In the genomic region with DNA sequence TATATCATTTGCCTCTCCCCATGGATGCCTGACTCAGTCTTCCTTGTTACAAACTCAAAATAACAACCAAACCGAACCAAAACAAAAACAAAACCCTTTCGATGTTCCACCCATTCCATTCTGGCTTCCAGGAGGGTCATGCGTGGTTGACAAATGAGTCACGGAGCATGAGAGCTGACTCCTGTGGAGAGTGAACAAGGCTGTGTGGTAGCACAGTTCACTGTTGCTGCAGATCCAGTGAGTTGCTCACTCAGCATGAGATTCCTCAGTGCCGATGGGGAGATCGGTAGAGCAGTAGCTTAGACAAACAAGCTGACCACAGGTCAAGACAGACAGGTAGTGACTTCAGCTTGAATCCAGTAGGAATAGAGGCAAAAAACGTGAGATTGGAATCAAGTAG, we compare ENCODE assay signal across 16 mouse cellular contexts. TPM values are rescaled to one million over a fixed set of nuclear protein-coding genes. Genes with fewer than 3 reads are reported as not detected.
DNase-seq lines count a peak whose midpoint lies in the region; ATAC-seq and TF ChIP-seq lines count a peak whose summit lies in the region.
"Had no signal": no experiment of that assay in that cellular context is flagged by ENCODE, and none has a peak within 500 bp of the region (broad histone marks: within the 10 kb centered on the region; RNA-seq: fewer than 3 reads in every experiment).

No protein-coding gene starts in this region.

- no peak overlapping the region for H3K9ac ChIP-seq in embryonic facial prominence, embryonic 12.5 days
- H3K9ac ChIP-seq: limb, embryonic 13.5 days; lung, embryonic 15.5 days; midbrain, embryonic 13.5 days had no signal

- in situ Hi-C loops in Patski (cut with MboI; ENCODE audit: low pct_unique_long_range_greater_than_20kb) = loop anchor here (25.0 kb wide), 1 partner anchor 413 kb away; the partner anchor contains the start of gene Fbxl3

- no peak for TF ChIP-seq CTCF in Patski (IDR thresholded peaks at IDR 0.05)
- TF ChIP-seq CTCF in embryonic fibroblast, embryonic 13.5 days (IDR thresholded peaks at IDR 0.05; ENCODE audit: borderline replicate concordance, insufficient read depth, low read length) = no peak

- H3K4me2 ChIP-seq in embryonic facial prominence, embryonic 12.5 days (replicated peaks) = no peak overlapping the region
- H3K4me2 ChIP-seq: limb, embryonic 13.5 days; lung, embryonic 15.5 days; midbrain, embryonic 13.5 days had no signal

- WGBS in embryonic facial prominence, embryonic 12.5 days = 33% methylated on average over 7 of the region's 7 CpGs
- 35% methylated on average over 7 of the region's 7 CpGs for WGBS in embryonic facial prominence, embryonic 10.5 days

- ATAC-seq in embryonic facial prominence, embryonic 12.5 days (ENCODE audit: insufficient number of reproducible peaks, insufficient read depth, low FRiP score, low TSS enrichment) = 0 out of 2 replicates have a peak, but pooled peaks have one; percentile 36
- ATAC-seq in Patski = peak; percentile 96

- no peak overlapping the region for H3K27ac ChIP-seq in embryonic facial prominence, embryonic 12.5 days
- H3K27ac ChIP-seq in embryonic facial prominence, embryonic 10.5 days (replicated peaks) = no peak overlapping the region; the same call in 1 of the 2 replicates
- peak overlapping the region; percentile 8; the same call in 1 of the 2 replicates for H3K27ac ChIP-seq in embryonic fibroblast, embryonic 13.5 days (ENCODE audit: insufficient read depth, low read length)
- H3K27ac ChIP-seq: limb, embryonic 13.5 days; lung, embryonic 15.5 days; midbrain, embryonic 13.5 days had no signal

- no peaks in the 10 kb centered on the region for H3K9me3 ChIP-seq in embryonic facial prominence, embryonic 12.5 days
- H3K9me3 ChIP-seq in embryonic facial prominence, embryonic 10.5 days = no peaks in the 10 kb centered on the region
- H3K9me3 ChIP-seq: limb, embryonic 13.5 days; lung, embryonic 15.5 days; midbrain, embryonic 13.5 days had no signal

- no peak for DNase-seq in embryonic facial prominence, embryonic 10.5 days (ENCODE audit: low spot score)
- DNase-seq in lung, adult 18-20 months = peak; percentile 45 to 50
- DNase-seq in lung, postnatal 36 days = no peak
- peak; percentile 80 for DNase-seq in Patski (ENCODE audit: low read depth, low spot score)
- no peak for DNase-seq in gastrocnemius, postnatal 10 days
- DNase-seq in embryo, embryonic 9.5 days (ENCODE audit: extremely low spot score) = no peak
- DNase-seq: gastrocnemius, postnatal 14 days; right cerebral cortex, postnatal 4 days had no signal

- TF ChIP-seq POLR2A in embryonic fibroblast, embryonic 13.5 days (IDR thresholded peaks at IDR 0.05; ENCODE audit: low read depth, low read length) = no peak

- CTCF ChIA-PET in Patski (lab: Charles Lee) = interaction anchor here (1.6 to 3.0 kb wide), 2 partner anchors 13 to 16 kb away, joined by 4 to 13 read pairs; partner anchors contain the start of gene Scel

- peaks cover 10% of the 10 kb centered on the region; the same call in 1 of the 2 replicates for H3K27me3 ChIP-seq in embryonic facial prominence, embryonic 12.5 days
- no peaks in the 10 kb centered on the region for H3K27me3 ChIP-seq in embryonic facial prominence, embryonic 10.5 days (replicated peaks; ENCODE audit: low read depth, poor library complexity, severe bottlenecking)
- H3K27me3 ChIP-seq in Patski = no peaks in the 10 kb centered on the region
- H3K27me3 ChIP-seq: CH12.LX; limb, embryonic 13.5 days; lung, embryonic 15.5 days; midbrain, embryonic 13.5 days had no signal

- POLR2A ChIA-PET in Patski (lab: Charles Lee) = interaction anchor here (1.5 kb wide), 1 partner anchor 13 kb away, joined by 6 read pairs; the partner anchor contains the start of gene Scel

- H3K4me1 ChIP-seq in embryonic facial prominence, embryonic 12.5 days = peaks cover 3% of the 10 kb centered on the region; the same call in 1 of the 2 replicates
- peaks cover 12% of the 10 kb centered on the region for H3K4me1 ChIP-seq in embryonic facial prominence, embryonic 10.5 days
- H3K4me1 ChIP-seq in embryonic fibroblast, embryonic 13.5 days (ENCODE audit: control insufficient read depth, insufficient read depth, low read length) = peaks cover 6% of the 10 kb centered on the region

- H3K36me3 ChIP-seq in embryonic facial prominence, embryonic 12.5 days = no peaks in the 10 kb centered on the region
- H3K36me3 ChIP-seq in embryonic facial prominence, embryonic 10.5 days (replicated peaks) = no peaks in the 10 kb centered on the region
- H3K36me3 ChIP-seq: limb, embryonic 13.5 days; lung, embryonic 15.5 days; midbrain, embryonic 13.5 days had no signal

- no peak overlapping the region for H3K4me3 ChIP-seq in embryonic facial prominence, embryonic 12.5 days
- H3K4me3 ChIP-seq in embryonic facial prominence, embryonic 10.5 days = no peak overlapping the region
- no peak overlapping the region for H3K4me3 ChIP-seq in embryonic fibroblast, embryonic 13.5 days (ENCODE audit: insufficient read depth, low read length)
- H3K4me3 ChIP-seq: erythroblast, embryonic 14.5 days; limb, embryonic 13.5 days; lung, embryonic 15.5 days; midbrain, embryonic 13.5 days had no signal

RNA-seq across cellular contexts. Expression of gene Scel, which starts 12.8 kb away (rescaled TPM):
- 0.46 and 0.71 TPM in 2 replicates for polyA plus RNA-seq in embryonic facial prominence, embryonic 12.5 days (2016; fragmentation: Nextera tagmentation; extraction: Ambion mirVana)
- polyA plus RNA-seq in embryonic facial prominence, embryonic 10.5 days (2016; fragmentation: Nextera tagmentation; extraction: Ambion mirVana) = 0.10 and 0.14 TPM in 2 replicates
- polyA plus RNA-seq in Patski (2021) = 66.6 TPM
- 0.40 and 0.56 TPM in 2 replicates for polyA plus RNA-seq in embryonic fibroblast, embryonic 13.5 days (2011; ENCODE audit: insufficient read length, low read depth, missing spikeins)
- under 1 TPM in 1 of 2 experiments, not detected in 1; 0.14 TPM for total RNA-seq in gastrocnemius, postnatal 10 days (2021)
- polyA plus RNA-seq: erythroblast, embryonic 14.5 days; testis, adult 2 months had no signal

Comparison
In these comparisons a context has a peak if more than half of its experiments do, and no peak if none do; other contexts are left out.
1. DNase-seq: peak in lung, adult 18-20 months (2 of 2) and Patski (single experiment); none in embryonic facial prominence, embryonic 10.5 days (single experiment), lung, postnatal 36 days (single experiment), gastrocnemius, postnatal 10 days (single experiment) and embryo, embryonic 9.5 days (single experiment).
2. RNA of gene Scel, which starts 12.8 kb away (polyA plus RNA-seq): 66.6 TPM in Patski (single experiment); 0.40 to 0.56 TPM in embryonic fibroblast, embryonic 13.5 days, 0.46 to 0.71 TPM in embryonic facial prominence, embryonic 12.5 days and 0.10 to 0.14 TPM in embryonic facial prominence, embryonic 10.5 days; every median in the first group is over 10 times any median in the second.